Mouse (Mus musculus) T-cell, adult 66 days (primary cell): ENCODE data around the gene Xpa. TPM values are rescaled to one million over a fixed set of nuclear protein-coding genes. Genes with fewer than 3 reads are reported as not detected.

Experiments
- total RNA-seq, 2 experiments: library from RNA; stranded (reverse); gene quantifications; 3 replicates in 1 of 2; 4 replicates in 1 of 2; pipeline ENCODE4 v1.2.4; 2023

The Xpa gene
- total RNA-seq, result 10 to 100 TPM; 21.0 to 28.1 TPM

DNA sequence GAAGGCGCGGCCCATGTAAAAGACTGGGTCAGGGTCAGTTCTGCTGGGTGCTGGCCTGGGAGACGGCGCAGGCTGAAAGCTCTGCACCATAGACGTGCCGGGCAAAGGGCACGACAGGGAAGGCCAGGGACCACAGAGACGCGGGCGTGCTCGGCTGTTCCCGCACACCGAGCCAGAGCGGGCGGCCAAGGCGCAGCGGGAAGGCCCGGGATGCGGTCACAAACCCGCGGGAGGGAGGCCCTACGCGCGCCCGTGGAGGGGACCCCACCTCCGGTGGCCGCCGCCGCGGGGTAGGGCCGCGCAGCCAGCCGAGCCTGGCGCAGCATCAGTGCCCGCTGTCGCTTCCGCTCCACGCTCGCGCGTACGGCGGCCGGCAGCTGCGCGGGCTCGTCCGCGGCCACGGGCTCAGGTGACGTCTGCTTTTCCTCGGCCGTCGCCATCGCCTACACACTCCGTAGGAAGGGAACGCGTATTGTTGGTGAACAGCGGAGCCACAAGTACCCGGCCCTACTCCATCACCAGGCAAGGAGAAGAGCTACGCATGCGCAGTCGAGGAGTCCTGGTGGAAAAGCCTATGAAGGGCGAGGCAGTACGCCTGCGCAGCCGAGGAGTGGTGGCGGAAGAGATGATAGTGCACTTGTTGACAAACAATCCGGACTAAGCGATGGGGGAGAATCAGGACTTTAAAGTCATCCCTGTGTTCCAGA, at the start of gene Xpa:
Xpa (minus strand) TSS at position 531 of the 707 bp plus-strand sequence.

DNA sequence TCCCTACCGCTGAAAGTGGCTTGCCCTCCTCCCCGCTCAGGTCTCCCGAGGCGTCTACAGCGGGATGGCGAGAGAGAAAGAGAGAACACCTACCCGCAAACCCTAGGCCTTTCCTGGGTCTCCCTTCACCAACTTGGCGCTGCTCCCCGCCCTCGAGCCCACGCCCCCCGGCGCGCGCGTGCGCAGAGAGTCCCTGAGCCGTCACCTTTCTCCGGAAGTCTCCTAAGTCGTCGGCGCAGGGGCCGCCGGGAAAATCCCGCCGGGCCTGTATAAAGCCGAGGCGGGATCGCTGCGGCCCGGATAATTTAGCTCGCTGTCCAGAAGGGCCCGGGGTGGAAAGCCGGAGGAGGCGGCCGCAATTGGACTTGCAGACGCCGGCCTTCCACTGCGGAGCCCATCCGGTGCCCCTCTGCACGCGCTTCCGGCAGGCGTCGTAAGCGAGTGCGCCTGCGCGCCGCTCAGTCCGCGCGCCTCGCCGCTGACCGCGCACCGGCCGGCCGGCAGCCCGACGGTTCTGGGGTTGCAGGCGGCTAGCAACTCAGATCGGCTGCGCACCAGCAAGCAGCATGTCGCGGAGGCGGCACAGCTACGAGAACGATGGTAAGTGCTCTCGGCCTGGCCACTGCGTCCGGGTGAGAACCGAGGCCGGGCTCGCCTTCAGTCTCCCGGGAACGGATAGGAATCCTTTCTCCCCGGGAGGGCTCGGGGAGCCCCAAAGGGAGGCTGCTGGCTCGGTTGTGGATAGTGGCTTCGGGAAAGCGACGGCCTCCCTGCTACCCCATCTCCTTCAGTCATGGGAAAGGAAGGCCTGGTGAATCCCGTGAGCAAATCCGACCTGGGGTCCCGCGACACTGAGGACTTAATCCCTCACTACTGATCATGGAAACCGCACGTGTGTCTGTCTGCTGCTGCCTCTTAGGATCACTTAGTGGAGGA, 57.6 kb downstream of the Xpa start, which contains the start of the genes Ncbp1 and Tstd2:
Ncbp1 (plus strand) TSS at position 327 of the 936 bp plus-strand sequence.
Tstd2 (minus strand) TSS at position 408 of the 936 bp plus-strand sequence.

Other genes with a start within 250 kb of the Xpa start
- gene Tdrd7, start 231.0 kb downstream of the Xpa start, total RNA-seq, result 1 to 10 TPM; 3.7 to 5.0 TPM
- gene Tmod1, start 157.4 kb downstream of the Xpa start, total RNA-seq, result not detected
- 10 to 100 TPM; 70.8 to 71.4 TPM for gene Ncbp1, start 57.7 kb downstream of the Xpa start, total RNA-seq
- gene Tstd2, start 57.6 kb downstream of the Xpa start, total RNA-seq, result 10 to 100 TPM; 45.9 to 54.3 TPM
- gene Foxe1, start 147.3 kb upstream of the Xpa start, total RNA-seq, result not detected
- 10 to 100 TPM; 17.5 to 19.1 TPM for gene Trmo, start 193.1 kb upstream of the Xpa start, total RNA-seq
- under 1 TPM; 0.41 to 0.76 TPM for gene Hemgn, start 217.2 kb upstream of the Xpa start, total RNA-seq